Mouse (Mus musculus) left cerebral cortex, adult 8-10 months (tissue): ENCODE measurements around the gene Olfr342. TPM values are rescaled to one million over a fixed set of nuclear protein-coding genes. Genes with fewer than 3 reads are reported as not detected.

ENCODE experiments used
- DNase-seq, 2 experiments: peaks; one replicate each; pipeline ENCODE4 v3.0.0; 2022; ENCODE audit warnings: low spot score in 2 of 2
- total RNA-seq, 4 experiments: library from RNA; stranded (reverse); gene quantifications; 2 replicates each; pipeline ENCODE4 v1.2.4; 2022

The Olfr342 gene
- not detected for total RNA-seq

- DNase-seq, result no peak
Measured at GRCm38 (mm10) chr2:36524698-36525097, at the start of gene Olfr342. Olfr342 (plus strand) TSS chr2:36524998.

- DNase-seq, result no peak
Measured at GRCm38 (mm10) chr2:36482368-36482767, 42.4 kb upstream of the Olfr342 start, which contains the start of gene Olfr341. Olfr341 (minus strand) TSS chr2:36482468.

- peak in 1 of 2 experiments; percentile 10 for DNase-seq
Measured at GRCm38 (mm10) chr2:36565156-36565555, 40.4 kb downstream of the Olfr342 start.

- DNase-seq, result no peak
Measured at GRCm38 (mm10) chr2:36566362-36566761, 41.6 kb downstream of the Olfr342 start, which contains the start of gene Olfr344. Olfr344 (plus strand) TSS chr2:36566662.

GRCm38 (mm10) chr2:36567022-36567421 lies 42.2 kb downstream of the Olfr342 start:
- no peak for DNase-seq

- no peak for DNase-seq
Measured at GRCm38 (mm10) chr2:36567845-36568244, 43.0 kb downstream of the Olfr342 start.

Other genes with a start within 250 kb of the Olfr342 start
- gene Olfr338, start 151.5 kb upstream of the Olfr342 start, total RNA-seq, result under 1 TPM in 2 of 4 experiments, not detected in 2; 0.08 to 0.09 TPM
- not detected for gene Olfr339, start 106.1 kb upstream of the Olfr342 start, total RNA-seq
- not detected for gene Olfr340, start 72.4 kb upstream of the Olfr342 start, total RNA-seq
- gene Olfr341, start 42.5 kb upstream of the Olfr342 start, total RNA-seq, result not detected
- gene Olfr344, start 41.7 kb downstream of the Olfr342 start, total RNA-seq, result not detected
- not detected for gene Olfr345, start 115.0 kb downstream of the Olfr342 start, total RNA-seq
- gene Olfr346, start 160.8 kb downstream of the Olfr342 start, total RNA-seq, result not detected
- not detected for gene Olfr347, start 206.9 kb downstream of the Olfr342 start, total RNA-seq